Mouse (Mus musculus): ENCODE measurements around the gene Gtf2i. TPM values are rescaled to one million over a fixed set of nuclear protein-coding genes. Genes with fewer than 3 reads are reported as not detected.

Gtf2i gene
- total and polyA plus RNA-seq, 2 experiments from 2014 or later = 77.2 to 96.4 TPM

GRCm38 (mm10) chr5:134328482-134329001 is 14.0 kb upstream of the Gtf2i start:
- 92% methylated on average over 6 of the region's 6 CpGs for WGBS
- Histone ChIP-seq H3K27ac (ENCODE audit: low read depth, low read length) (no peak overlapping the region), H3K9ac (replicated peaks; ENCODE audit: low read length, poor library complexity, severe bottlenecking) (no peak overlapping the region), H3K27me3 (ENCODE audit: insufficient read depth, low read length) (no peaks in the 10 kb centered on the region), H3K4me3 (ENCODE audit: low read depth, low read length) (no peak overlapping the region), H3K4me1 (ENCODE audit: insufficient read depth, low read length) (no peaks in the 10 kb centered on the region), H3K9me3 (ENCODE audit: low read length) (no peaks in the 10 kb centered on the region), H3K36me3 (ENCODE audit: insufficient read depth, low read length) (no peaks in the 10 kb centered on the region), H3K4me2 (ENCODE audit: low read depth, low read length, poor library complexity, severe bottlenecking) (no peak overlapping the region)
- TF ChIP-seq CTCF (IDR thresholded peaks at IDR 0.05) = no peak
- DNase-seq (ENCODE audit: low spot score) = no peak
- ATAC-seq (ENCODE audit: low FRiP score) = no peak

- no peaks in the 10 kb centered on the region for H3K27me3 ChIP-seq (ENCODE audit: insufficient read depth, low read length)
- H3K4me3 ChIP-seq (ENCODE audit: low read depth, low read length) = no peak overlapping the region
- H3K9me3 ChIP-seq (ENCODE audit: low read length) = no peaks in the 10 kb centered on the region
- DNase-seq (ENCODE audit: low spot score) (no peak), ATAC-seq (ENCODE audit: low FRiP score) (no peak)
- H3K4me1 ChIP-seq (ENCODE audit: insufficient read depth, low read length) = no peaks in the 10 kb centered on the region
- no peak for TF ChIP-seq CTCF (IDR thresholded peaks at IDR 0.05)
- H3K27ac ChIP-seq (ENCODE audit: low read depth, low read length) = no peak overlapping the region
- no peaks in the 10 kb centered on the region for H3K36me3 ChIP-seq (ENCODE audit: insufficient read depth, low read length)
- 69% methylated on average over 13 of the region's 13 CpGs for WGBS
- H3K4me2 ChIP-seq (ENCODE audit: low read depth, low read length, poor library complexity, severe bottlenecking) = no peak overlapping the region
- no peak overlapping the region for H3K9ac ChIP-seq (replicated peaks; ENCODE audit: low read length, poor library complexity, severe bottlenecking)
Observed at GRCm38 (mm10) chr5:134325856-134326566, 11.5 kb upstream of the Gtf2i start.

GRCm38 (mm10) chr5:134323869-134324268 is 9.3 kb upstream of the Gtf2i start:
- Histone ChIP-seq H3K27me3 (ENCODE audit: insufficient read depth, low read length) (no peaks in the 10 kb centered on the region), H3K4me1 (ENCODE audit: insufficient read depth, low read length) (no peaks in the 10 kb centered on the region), H3K4me3 (ENCODE audit: low read depth, low read length) (no peak overlapping the region), H3K4me2 (ENCODE audit: low read depth, low read length, poor library complexity, severe bottlenecking) (no peak overlapping the region), H3K9me3 (ENCODE audit: low read length) (no peaks in the 10 kb centered on the region), H3K9ac (replicated peaks; ENCODE audit: low read length, poor library complexity, severe bottlenecking) (no peak overlapping the region), H3K36me3 (ENCODE audit: insufficient read depth, low read length) (no peaks in the 10 kb centered on the region), H3K27ac (ENCODE audit: low read depth, low read length) (no peak overlapping the region)
- DNase-seq (ENCODE audit: low spot score) (no peak), ATAC-seq (ENCODE audit: low FRiP score) (no peak)
- WGBS = 32% methylated on average over 2 of the region's 2 CpGs
- TF ChIP-seq CTCF (IDR thresholded peaks at IDR 0.05) = no peak

GRCm38 (mm10) chr5:134323311-134323710 is 8.8 kb upstream of the Gtf2i start:
- 95% methylated on average over 13 of the region's 13 CpGs for WGBS
- Histone ChIP-seq H3K4me1 (ENCODE audit: insufficient read depth, low read length) (no peaks in the 10 kb centered on the region), H3K9me3 (ENCODE audit: low read length) (no peaks in the 10 kb centered on the region), H3K27me3 (ENCODE audit: insufficient read depth, low read length) (no peaks in the 10 kb centered on the region), H3K4me3 (ENCODE audit: low read depth, low read length) (no peak overlapping the region), H3K9ac (replicated peaks; ENCODE audit: low read length, poor library complexity, severe bottlenecking) (no peak overlapping the region), H3K27ac (ENCODE audit: low read depth, low read length) (no peak overlapping the region), H3K36me3 (ENCODE audit: insufficient read depth, low read length) (no peaks in the 10 kb centered on the region), H3K4me2 (ENCODE audit: low read depth, low read length, poor library complexity, severe bottlenecking) (no peak overlapping the region)
- ATAC-seq (ENCODE audit: low FRiP score) (no peak), DNase-seq (ENCODE audit: low spot score) (no peak)
- TF ChIP-seq CTCF (IDR thresholded peaks at IDR 0.05) = no peak

- Histone ChIP-seq H3K36me3 (ENCODE audit: insufficient read depth, low read length) (no peaks in the 10 kb centered on the region), H3K9me3 (ENCODE audit: low read length) (no peaks in the 10 kb centered on the region), H3K27ac (ENCODE audit: low read depth, low read length) (no peak overlapping the region), H3K27me3 (ENCODE audit: insufficient read depth, low read length) (no peaks in the 10 kb centered on the region), H3K9ac (replicated peaks; ENCODE audit: low read length, poor library complexity, severe bottlenecking) (no peak overlapping the region), H3K4me2 (ENCODE audit: low read depth, low read length, poor library complexity, severe bottlenecking) (no peak overlapping the region), H3K4me3 (ENCODE audit: low read depth, low read length) (no peak overlapping the region), H3K4me1 (ENCODE audit: insufficient read depth, low read length) (no peaks in the 10 kb centered on the region)
- DNase-seq (ENCODE audit: low spot score) = no peak
- WGBS = 83% methylated on average over 13 of the region's 13 CpGs
- TF ChIP-seq CTCF (IDR thresholded peaks at IDR 0.05) = no peak
- ATAC-seq (ENCODE audit: low FRiP score) = no peak
Observed at GRCm38 (mm10) chr5:134322355-134322754, 7.8 kb upstream of the Gtf2i start.

- Histone ChIP-seq H3K4me3 (ENCODE audit: low read depth, low read length) (no peak overlapping the region), H3K27ac (ENCODE audit: low read depth, low read length) (no peak overlapping the region), H3K4me2 (ENCODE audit: low read depth, low read length, poor library complexity, severe bottlenecking) (no peak overlapping the region), H3K9me3 (ENCODE audit: low read length) (no peaks in the 10 kb centered on the region), H3K27me3 (ENCODE audit: insufficient read depth, low read length) (no peaks in the 10 kb centered on the region), H3K36me3 (ENCODE audit: insufficient read depth, low read length) (no peaks in the 10 kb centered on the region), H3K9ac (replicated peaks; ENCODE audit: low read length, poor library complexity, severe bottlenecking) (no peak overlapping the region), H3K4me1 (ENCODE audit: insufficient read depth, low read length) (no peaks in the 10 kb centered on the region)
- WGBS = 78% methylated on average over 7 of the region's 7 CpGs
- no peak for DNase-seq (ENCODE audit: low spot score)
- ATAC-seq (ENCODE audit: low FRiP score) = no peak
- no peak for TF ChIP-seq CTCF (IDR thresholded peaks at IDR 0.05)
Observed at GRCm38 (mm10) chr5:134321699-134322098, 7.1 kb upstream of the Gtf2i start.
